Mouse (Mus musculus) liver, postnatal 0 days (tissue): ENCODE data around the gene Ckap5.
A peak's percentile ranks its signal among the peaks of the same experiment; 100 is the strongest.
"Not testable (repeated sequence)": the region's sequence is repeated elsewhere in the genome, so short reads cannot be mapped to it uniquely, and the experiment has no call there.

Source experiments
- CTCF ChIP-seq: sonication (generic); IDR thresholded peaks from 2 replicates; pipeline ENCODE4 v1.5.1; 2016; ENCODE audit warnings: antibody characterized with exemption, low read depth
- EP300 ChIP-seq: IDR thresholded peaks from 2 replicates; pipeline ENCODE4 v1.6.1; 2016; ENCODE audit warnings: antibody characterized with exemption, low read depth, mild to moderate bottlenecking

- TF ChIP-seq EP300 = not testable (repeated sequence)
- TF ChIP-seq CTCF = peak; percentile 53
Measured at GRCm38 (mm10) chr2:91487295-91487694, 39.3 kb upstream of the Ckap5 start.
